Mouse (Mus musculus) right cerebral cortex, adult 2 months (tissue): ENCODE results near the gene Ak6.

Experiments
- DNase-seq, 2 experiments: peaks; one replicate each; pipeline ENCODE4 v3.0.0; 2021 to 2022; ENCODE audit warnings: low spot score in 2 of 2

The Ak6 gene

GRCm38 (mm10) chr13:100669291-100670022 lies 18.7 kb downstream of the Ak6 start, which contains the start of gene Ccdc125:
Gene Ccdc125 (plus strand): TSS chr13:100669717.
- no peak for DNase-seq

- DNase-seq = no peak
Observed at GRCm38 (mm10) chr13:100670181-100670741, 19.5 kb downstream of the Ak6 start.

- no peak for DNase-seq
Observed at GRCm38 (mm10) chr13:100675936-100676635, 25.3 kb downstream of the Ak6 start.

- DNase-seq = no peak
Observed at GRCm38 (mm10) chr13:100681615-100682014, 30.8 kb downstream of the Ak6 start.

GRCm38 (mm10) chr13:100682837-100683236 lies 32.1 kb downstream of the Ak6 start:
- DNase-seq = no peak

GRCm38 (mm10) chr13:100684355-100684754 lies 33.6 kb downstream of the Ak6 start:
- DNase-seq = no peak

GRCm38 (mm10) chr13:100687513-100687912 lies 36.7 kb downstream of the Ak6 start:
- DNase-seq = no peak

- no peak for DNase-seq
Observed at GRCm38 (mm10) chr13:100697541-100697940, 46.8 kb downstream of the Ak6 start.

- no peak for DNase-seq
Observed at GRCm38 (mm10) chr13:100698866-100699265, 48.1 kb downstream of the Ak6 start.

- no peak for DNase-seq
Observed at GRCm38 (mm10) chr13:100703468-100703867, 52.7 kb downstream of the Ak6 start.

GRCm38 (mm10) chr13:100706206-100706605 lies 55.4 kb downstream of the Ak6 start:
- no peak for DNase-seq

GRCm38 (mm10) chr13:100715467-100715866 lies 64.7 kb downstream of the Ak6 start:
- DNase-seq = no peak
